Mouse (Mus musculus) lung, embryonic 16.5 days (tissue): ENCODE data around the gene Cbarp. TPM values are rescaled to one million over a fixed set of nuclear protein-coding genes. Genes with fewer than 3 reads are reported as not detected.
A peak's percentile ranks its signal among the peaks of the same experiment; 100 is the strongest.
"Not testable (repeated sequence)": the region's sequence is repeated elsewhere in the genome, so short reads cannot be mapped to it uniquely, and the experiment has no call there.

Source experiments
- ATAC-seq: fragments of 200-750 bp; cut with Nextera tagmentation; 2 replicates; pipeline ENCODE4 v1.8.0; 2017; ENCODE audit warnings: low read depth, mild to moderate bottlenecking, moderate library complexity
- H3K27ac ChIP-seq: fragments of 300-500 bp; sonication (generic); 2 replicates; pipeline ENCODE4 v1.5.1; 2014; ENCODE audit warnings: mild to moderate bottlenecking, control low read depth, low read length
- H3K27me3 ChIP-seq: fragments of 300-500 bp; sonication (generic); 2 replicates; pipeline ENCODE4 v1.6.1; 2014; ENCODE audit warnings: low read depth, low read length, mixed read lengths; ENCODE audit not compliant: control insufficient read depth, insufficient read depth
- H3K36me3 ChIP-seq: fragments of 300-500 bp; sonication (generic); 2 replicates; pipeline ENCODE4 v1.6.1; 2014; ENCODE audit warnings: low read length; ENCODE audit not compliant: control insufficient read depth, insufficient read depth
- H3K4me1 ChIP-seq: fragments of 300-500 bp; sonication (generic); replicated peaks from 2 replicates; pipeline ENCODE4 v1.6.1; 2014; ENCODE audit warnings: low read length, mixed read lengths; ENCODE audit not compliant: control insufficient read depth, insufficient read depth
- H3K4me2 ChIP-seq: fragments of 300-500 bp; sonication (generic); 2 replicates; pipeline ENCODE4 v1.6.1; 2014; ENCODE audit warnings: low read depth, low read length, control low read depth
- H3K4me3 ChIP-seq: fragments of 300-500 bp; sonication (generic); 2 replicates; pipeline ENCODE4 v1.5.1; 2014; ENCODE audit warnings: mild to moderate bottlenecking, low read length, control low read depth
- H3K9ac ChIP-seq: fragments of 300-500 bp; sonication (generic); 2 replicates; pipeline ENCODE4 v1.6.1; 2014; ENCODE audit warnings: low read length, control low read depth
- H3K9me3 ChIP-seq: fragments of 300-500 bp; sonication (generic); 2 replicates; pipeline ENCODE4 v1.6.1; 2016; ENCODE audit warnings: low read length; ENCODE audit not compliant: control insufficient read depth
- WGBS: fragments of 180-500 bp; shearing (Covaris S2); extraction: QIAGEN DNeasy Blood & Tissue Kit; methylation state at CpG from one replicate; pipeline ENCODE4 v1.1.7; 2014; 5-methylcytosine and 5-hydroxymethylcytosine counted together
- polyA plus RNA-seq: library from polyadenylated mRNA; unstranded; fragments of >200 nt; fragmentation: Nextera tagmentation; extraction: Ambion mirVana; gene quantifications from 2 replicates; pipeline ENCODE4 v1.2.1, GENCODE M21; 2015

The Cbarp gene
- polyA plus RNA-seq, 1 experiment from 2014 or later: 3.9 TPM

DNA sequence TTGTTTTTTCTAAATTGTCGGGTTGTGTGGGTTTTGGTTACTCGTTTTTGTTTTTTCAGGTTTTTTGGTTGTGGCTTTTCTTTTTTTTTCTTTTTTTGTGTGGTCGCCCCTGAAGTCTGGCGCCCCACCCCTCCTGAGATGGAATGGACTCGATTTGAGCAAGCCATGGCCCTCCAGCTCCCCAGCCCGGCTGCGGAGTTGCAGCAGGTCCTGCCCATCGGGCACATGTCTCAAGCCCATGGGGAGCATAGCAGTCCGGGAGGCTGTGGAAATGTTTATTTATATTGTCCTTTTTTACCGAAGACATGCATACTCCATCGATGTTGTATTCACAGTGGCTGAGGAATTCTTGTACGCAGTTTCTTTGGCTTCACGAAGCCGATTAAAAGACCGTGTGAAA is 30.6 kb upstream of the Cbarp start:
- 70% methylated on average over 15 of the region's 15 CpGs for WGBS
- no peaks in the 10 kb centered on the region for H3K27me3 ChIP-seq
- no peak overlapping the region for H3K4me3 ChIP-seq
- H3K4me1 ChIP-seq: peaks cover 27% of the 10 kb centered on the region
- H3K9me3 ChIP-seq: no peaks in the 10 kb centered on the region
- H3K4me2 ChIP-seq: no peak overlapping the region
- H3K27ac ChIP-seq: no peak overlapping the region
- no peak overlapping the region for H3K9ac ChIP-seq
- H3K36me3 ChIP-seq: peaks cover 23% of the 10 kb centered on the region
- no peak for ATAC-seq

DNA sequence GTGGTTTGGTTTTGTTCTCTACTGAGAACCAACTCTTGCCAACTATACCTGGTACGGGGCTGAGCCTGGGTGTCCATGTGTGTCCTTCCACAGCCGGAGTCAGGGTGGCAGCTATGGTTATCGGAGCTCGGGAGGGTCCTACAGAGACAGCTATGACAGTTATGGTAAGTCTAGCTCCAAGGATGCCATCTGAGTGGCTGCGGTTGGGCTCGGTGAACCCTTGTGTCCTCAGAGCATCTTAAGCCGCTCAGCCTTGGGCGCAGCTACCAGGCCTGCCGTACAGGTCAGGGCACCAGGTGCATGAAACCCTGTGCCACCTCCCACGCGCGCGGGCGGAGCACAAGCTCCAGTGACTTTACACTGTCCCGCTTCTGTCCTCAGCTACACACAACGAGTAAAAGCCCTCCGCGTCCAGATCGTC is 30.0 kb upstream of the Cbarp start:
- Histone ChIP-seq H3K36me3 (peaks cover 23% of the 10 kb centered on the region), H3K4me1 (peaks cover 30% of the 10 kb centered on the region), H3K9me3 (no peaks in the 10 kb centered on the region), H3K27me3 (no peaks in the 10 kb centered on the region), H3K27ac (no peak overlapping the region), H3K4me3 (no peak overlapping the region), H3K4me2 (no peak overlapping the region), H3K9ac (no peak overlapping the region)
- ATAC-seq: no peak
- 92% methylated on average over 19 of the region's 19 CpGs for WGBS

DNA sequence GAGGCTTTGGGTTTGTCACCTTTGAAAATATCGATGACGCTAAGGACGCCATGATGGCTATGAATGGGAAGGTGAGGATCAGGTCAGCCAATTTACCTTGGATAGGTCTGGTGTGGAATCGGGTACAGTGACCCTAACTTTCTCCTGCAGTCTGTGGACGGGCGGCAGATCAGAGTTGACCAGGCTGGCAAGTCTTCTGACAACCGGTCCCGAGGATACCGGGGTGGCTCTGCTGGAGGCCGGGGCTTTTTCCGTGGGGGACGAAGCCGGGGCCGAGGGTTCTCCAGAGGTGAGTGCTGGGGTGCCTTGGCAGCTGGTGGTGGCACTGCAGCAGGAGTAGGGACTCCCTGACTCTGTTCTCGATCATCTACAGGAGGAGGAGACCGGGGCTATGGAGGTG is 29.4 kb upstream of the Cbarp start:
- no peak for ATAC-seq
- Histone ChIP-seq H3K4me2 (no peak overlapping the region), H3K4me1 (peaks cover 35% of the 10 kb centered on the region), H3K27me3 (no peaks in the 10 kb centered on the region), H3K36me3 (peaks cover 23% of the 10 kb centered on the region), H3K9ac (no peak overlapping the region), H3K9me3 (no peaks in the 10 kb centered on the region), H3K27ac (no peak overlapping the region), H3K4me3 (no peak overlapping the region)
- 92% methylated on average over 16 of the region's 16 CpGs for WGBS

DNA sequence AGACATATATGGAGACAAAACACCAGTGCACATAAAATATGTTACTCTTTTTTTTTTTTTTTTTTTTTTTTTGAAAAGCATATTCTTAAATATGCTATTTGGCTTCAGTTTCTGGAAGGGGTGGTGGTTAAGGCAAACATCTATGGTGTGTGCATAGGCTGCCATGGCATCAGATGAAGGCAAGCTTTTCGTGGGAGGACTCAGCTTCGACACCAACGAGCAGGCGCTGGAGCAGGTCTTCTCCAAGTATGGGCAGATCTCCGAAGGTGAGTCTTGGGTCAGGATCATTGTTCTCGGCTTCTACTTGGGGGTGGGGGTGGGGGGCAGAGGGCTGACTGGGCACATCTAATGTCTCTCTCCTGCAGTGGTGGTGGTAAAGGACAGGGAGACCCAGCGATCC is 29.0 kb upstream of the Cbarp start:
- no peak for ATAC-seq
- WGBS: 85% methylated on average over 7 of the region's 7 CpGs
- H3K4me1 ChIP-seq: peaks cover 37% of the 10 kb centered on the region
- H3K27me3 ChIP-seq: no peaks in the 10 kb centered on the region
- H3K4me2 ChIP-seq: no peak overlapping the region
- no peak overlapping the region for H3K27ac ChIP-seq
- H3K9ac ChIP-seq: 0 out of 2 replicates have a peak overlapping the region, but pooled peaks have one; percentile 43
- no peak overlapping the region for H3K4me3 ChIP-seq
- H3K36me3 ChIP-seq: peaks cover 23% of the 10 kb centered on the region
- no peaks in the 10 kb centered on the region for H3K9me3 ChIP-seq

DNA sequence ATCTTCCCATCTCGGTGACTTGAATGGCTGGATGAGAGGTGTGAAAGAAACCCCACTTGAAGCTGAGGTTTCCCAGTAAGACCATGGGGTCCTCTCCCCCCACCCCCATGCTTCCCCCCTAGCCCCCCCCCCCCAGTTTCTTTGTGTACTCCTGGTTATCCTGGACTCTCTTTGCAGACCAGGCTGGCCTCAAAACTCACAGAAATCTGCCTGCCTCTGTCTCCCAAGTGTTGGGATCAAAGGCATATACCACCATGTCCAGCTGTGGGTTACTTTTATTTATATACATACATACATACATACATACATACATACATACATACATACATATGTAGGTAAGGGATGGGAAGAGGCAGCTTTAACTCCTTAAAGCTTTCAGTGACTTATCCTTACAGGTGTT is 28.4 kb upstream of the Cbarp start:
- H3K4me3 ChIP-seq: peak overlapping the region; percentile 86
- H3K4me1 ChIP-seq: peaks cover 43% of the 10 kb centered on the region
- no peaks in the 10 kb centered on the region for H3K27me3 ChIP-seq
- peak overlapping the region; percentile 99 for H3K27ac ChIP-seq
- H3K9me3 ChIP-seq: no peaks in the 10 kb centered on the region
- ATAC-seq: no peak
- H3K9ac ChIP-seq: peak overlapping the region; percentile 98
- H3K36me3 ChIP-seq: peaks cover 23% of the 10 kb centered on the region
- H3K4me2 ChIP-seq: peak overlapping the region; percentile 91
- 40% methylated on average over 1 of the region's 1 CpGs for WGBS

DNA sequence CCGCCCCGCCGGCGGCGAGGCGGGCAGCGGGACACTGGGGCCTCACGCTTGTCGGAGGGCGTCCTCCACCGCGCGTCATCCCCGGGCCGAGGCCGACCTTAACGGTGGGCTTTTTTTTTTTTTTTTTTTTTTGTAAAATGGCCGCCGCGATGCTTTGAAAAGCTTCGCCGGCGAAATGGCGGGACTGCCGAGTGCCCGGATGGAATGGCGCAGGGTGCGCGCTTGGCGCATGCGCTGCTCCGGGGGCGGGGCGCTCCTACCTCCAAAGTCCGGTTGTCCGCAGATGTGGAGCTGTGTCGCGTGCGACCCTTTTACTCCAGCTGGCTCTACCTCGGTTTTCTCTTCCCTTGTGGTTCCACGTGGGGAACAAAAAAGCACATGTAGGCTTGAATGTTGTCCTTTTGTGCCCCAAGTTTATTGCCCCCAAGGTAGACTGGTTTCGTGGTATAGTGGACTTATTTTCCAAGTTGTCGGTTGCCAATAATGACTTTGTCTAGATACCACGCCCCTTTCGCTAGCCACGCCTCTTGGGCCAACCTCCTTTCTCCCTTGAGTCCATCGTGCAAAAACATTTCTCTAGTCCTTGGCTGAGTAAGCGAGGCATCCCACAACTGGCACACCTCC is 27.5 kb upstream of the Cbarp start:
- Histone ChIP-seq H3K4me1 (peaks cover 48% of the 10 kb centered on the region), H3K27ac (peak overlapping the region; percentile 99), H3K4me3 (peak overlapping the region; percentile 86), H3K36me3 (peaks cover 23% of the 10 kb centered on the region), H3K4me2 (peak overlapping the region; percentile 91), H3K9ac (peak overlapping the region; percentile 98), H3K9me3 (no peaks in the 10 kb centered on the region), H3K27me3 (no peaks in the 10 kb centered on the region)
- ATAC-seq: peak; percentile 59
- under 1% methylated on average over 44 of the region's 48 CpGs for WGBS

DNA sequence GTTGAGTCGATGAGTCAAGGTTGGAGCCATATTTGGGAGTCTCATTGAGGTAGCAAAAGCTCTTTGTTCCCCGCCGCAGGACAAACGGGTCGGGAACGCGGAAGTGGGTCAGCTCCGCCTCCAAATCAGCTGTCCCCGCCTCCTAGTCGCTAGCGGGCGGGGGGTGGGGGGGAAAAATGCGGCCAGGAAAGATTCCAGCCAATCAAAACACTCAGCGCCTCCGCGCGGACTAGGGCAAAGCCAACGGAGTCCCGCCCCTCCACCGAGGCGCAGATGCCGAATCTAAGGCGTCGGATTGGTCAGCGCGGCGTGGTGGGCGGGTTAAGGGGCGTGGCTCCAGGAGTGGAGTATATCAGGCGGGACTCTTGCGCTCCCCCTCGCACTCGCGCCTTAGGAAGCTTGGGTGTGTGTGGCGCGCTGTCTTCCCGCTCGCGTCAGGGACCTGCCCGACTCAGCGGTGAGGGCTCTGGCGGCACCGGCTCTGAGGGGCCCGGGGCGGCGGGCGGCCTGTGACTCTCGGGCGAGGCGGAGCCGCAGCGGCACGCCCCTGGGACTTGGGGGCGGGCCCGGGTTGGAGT is 26.9 kb upstream of the Cbarp start:
- Histone ChIP-seq H3K9ac (peak overlapping the region; percentile 98), H3K4me3 (peak overlapping the region; percentile 86), H3K27me3 (no peaks in the 10 kb centered on the region), H3K27ac (peak overlapping the region; percentile 99), H3K4me1 (peaks cover 54% of the 10 kb centered on the region), H3K9me3 (no peaks in the 10 kb centered on the region), H3K4me2 (peak overlapping the region; percentile 91), H3K36me3 (peaks cover 23% of the 10 kb centered on the region)
- ATAC-seq: peak; percentile 93
- WGBS: 0% methylated on average over 53 of the region's 55 CpGs

DNA sequence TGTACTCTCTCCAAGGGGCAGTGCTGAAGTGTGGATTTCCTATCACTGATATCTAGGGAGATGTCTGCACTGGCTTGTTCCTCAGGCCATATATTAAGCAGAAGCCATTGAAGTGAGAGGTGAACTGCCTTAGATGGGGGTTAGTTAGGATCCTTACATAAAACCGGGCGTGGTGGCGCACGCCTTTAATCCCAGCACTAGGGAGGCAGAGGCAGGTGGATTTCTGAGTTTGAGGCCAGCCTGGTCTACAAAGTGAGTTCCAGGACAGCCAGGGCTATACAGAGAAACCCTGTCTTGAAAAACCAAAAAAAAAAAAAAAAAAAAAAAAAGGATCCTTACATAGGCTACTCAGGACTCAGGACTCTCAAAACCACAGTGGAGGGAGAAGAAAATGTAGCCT is 25.5 kb upstream of the Cbarp start:
- H3K27me3 ChIP-seq: not testable (repeated sequence)

DNA sequence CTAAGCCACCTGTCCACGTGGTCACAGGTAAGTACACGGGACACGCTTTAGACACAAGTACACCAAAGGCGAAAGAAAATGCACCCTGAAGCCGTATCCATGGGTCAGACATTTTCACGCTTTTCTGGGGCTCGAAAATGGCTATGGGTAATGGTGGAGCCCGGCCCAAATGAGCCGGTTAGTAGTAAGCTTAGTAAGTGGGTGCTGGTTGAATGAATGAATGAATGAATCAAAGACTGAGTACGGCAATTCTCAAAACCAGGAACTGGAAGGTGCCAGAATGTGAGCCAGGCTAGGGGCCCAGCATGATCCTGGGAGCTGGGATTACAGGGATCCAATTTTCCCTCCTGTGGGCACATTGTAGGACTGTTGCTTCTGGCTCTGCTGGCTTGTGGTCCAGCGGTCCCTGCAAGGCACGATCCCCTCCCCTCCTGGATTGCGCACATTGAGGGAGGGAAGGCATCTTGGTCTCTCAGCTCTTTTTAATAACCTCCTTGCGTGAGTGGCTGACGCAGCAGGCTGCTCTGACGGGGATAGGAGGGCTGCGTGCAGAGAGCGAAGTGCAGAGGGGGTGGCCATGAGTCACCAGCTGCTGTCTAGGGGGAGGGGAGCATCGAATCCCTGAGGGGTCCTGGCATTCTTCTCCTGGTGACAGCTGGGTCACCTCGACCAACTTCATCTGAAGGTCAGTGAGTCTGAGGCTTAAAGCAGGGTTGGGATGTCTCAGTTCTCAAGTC is 24.9 kb upstream of the Cbarp start, which contains the start of gene Cirbp:
Gene Cirbp (plus strand): TSS at position 594 of the 737 bp plus-strand sequence.
- peaks cover 66% of the 10 kb centered on the region for H3K4me1 ChIP-seq
- H3K4me2 ChIP-seq: peak within 1 kb of the TSS; percentile 83
- peaks cover 9% of the 10 kb centered on the region for H3K36me3 ChIP-seq
- WGBS: 19% methylated on average over 19 of the region's 20 CpGs
- no peak for ATAC-seq
- no peaks in the 10 kb centered on the region for H3K9me3 ChIP-seq
- H3K27me3 ChIP-seq: no peaks in the 10 kb centered on the region
- peak within 1 kb of the TSS; percentile 90 for H3K27ac ChIP-seq
- H3K9ac ChIP-seq: peak within 1 kb of the TSS; percentile 60
- H3K4me3 ChIP-seq: peak within 1 kb of the TSS; percentile 43

More for the DNA sequence above, 25.5 kb upstream of the Cbarp start:
- not testable (repeated sequence) for H3K27ac ChIP-seq, H3K9me3 ChIP-seq, ATAC-seq, H3K4me3 ChIP-seq
- H3K36me3 ChIP-seq: peaks cover 15% of the 10 kb centered on the region
- H3K4me1 ChIP-seq: peaks cover 60% of the 10 kb centered on the region
- WGBS: 95% methylated on average over 4 of the region's 4 CpGs
- peak overlapping the region; percentile 39; the same call in 1 of the 2 replicates for H3K4me2 ChIP-seq
- H3K9ac ChIP-seq: peak overlapping the region; percentile 46
